Mouse (Mus musculus): ENCODE measurements around the gene Trabd2b. TPM values are rescaled to one million over a fixed set of nuclear protein-coding genes. Genes with fewer than 3 reads are reported as not detected.

Trabd2b gene
- polyA plus RNA-seq, 1 experiment from 2014 or later = 1.00 TPM

- WGBS = 29% methylated on average over 5 of the region's 5 CpGs
- H3K9me3 ChIP-seq = no peaks in the 10 kb centered on the region
- no peaks in the 10 kb centered on the region for H3K36me3 ChIP-seq (replicated peaks)
- H3K4me3 ChIP-seq (replicated peaks) = no peak overlapping the region
- peak; percentile 50; the same call in 1 of the 2 replicates for ATAC-seq (ENCODE audit: low FRiP score)
- 0 out of 2 replicates have a peak overlapping the region, but pooled peaks have one; percentile 8 for H3K27ac ChIP-seq
- no peaks in the 10 kb centered on the region for H3K27me3 ChIP-seq
- H3K4me2 ChIP-seq = no peak overlapping the region
- peaks cover 21% of the 10 kb centered on the region for H3K4me1 ChIP-seq
- no peak overlapping the region for H3K9ac ChIP-seq
Measured at GRCm38 (mm10) chr4:114481518-114481917, 75.0 kb downstream of the Trabd2b start.

GRCm38 (mm10) chr4:114484173-114484572, 77.6 kb downstream of the Trabd2b start:
- H3K4me3 ChIP-seq (replicated peaks) = no peak overlapping the region
- no peaks in the 10 kb centered on the region for H3K36me3 ChIP-seq (replicated peaks)
- no peak overlapping the region for H3K9ac ChIP-seq
- H3K27ac ChIP-seq = no peak overlapping the region
- no peaks in the 10 kb centered on the region for H3K9me3 ChIP-seq
- no peak overlapping the region for H3K4me2 ChIP-seq
- WGBS = 75% methylated on average over 2 of the region's 2 CpGs
- no peak for ATAC-seq (ENCODE audit: low FRiP score)
- peaks cover 13% of the 10 kb centered on the region for H3K4me1 ChIP-seq
- H3K27me3 ChIP-seq = no peaks in the 10 kb centered on the region

DNA sequence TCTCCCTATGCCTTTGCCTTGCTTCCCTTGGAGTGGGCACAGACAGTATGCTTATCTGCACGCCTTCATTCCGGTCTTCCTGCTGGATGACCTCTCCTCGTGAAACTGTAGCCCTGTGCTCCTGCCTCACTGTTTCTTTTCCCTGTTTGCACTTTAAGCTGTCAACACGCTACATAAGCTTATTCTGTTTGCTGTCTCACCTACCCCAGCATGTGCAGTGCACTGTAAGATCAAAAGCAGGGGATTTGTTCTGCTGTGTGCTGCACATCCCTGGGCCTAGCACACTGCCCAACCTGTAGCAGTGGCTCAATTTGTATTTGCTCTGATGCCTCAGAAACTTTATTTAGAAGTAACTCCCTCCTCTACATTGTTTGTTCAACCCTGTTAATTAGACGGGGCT, 79.5 kb downstream of the Trabd2b start:
- Histone ChIP-seq H3K9ac (no peak overlapping the region), H3K4me2 (no peak overlapping the region), H3K4me3 (replicated peaks) (no peak overlapping the region), H3K27me3 (no peaks in the 10 kb centered on the region), H3K36me3 (replicated peaks) (no peaks in the 10 kb centered on the region), H3K9me3 (no peaks in the 10 kb centered on the region), H3K27ac (no peak overlapping the region), H3K4me1 (peaks cover 13% of the 10 kb centered on the region)
- ATAC-seq (ENCODE audit: low FRiP score) = no peak
- WGBS = 75% methylated on average over 5 of the region's 5 CpGs

DNA sequence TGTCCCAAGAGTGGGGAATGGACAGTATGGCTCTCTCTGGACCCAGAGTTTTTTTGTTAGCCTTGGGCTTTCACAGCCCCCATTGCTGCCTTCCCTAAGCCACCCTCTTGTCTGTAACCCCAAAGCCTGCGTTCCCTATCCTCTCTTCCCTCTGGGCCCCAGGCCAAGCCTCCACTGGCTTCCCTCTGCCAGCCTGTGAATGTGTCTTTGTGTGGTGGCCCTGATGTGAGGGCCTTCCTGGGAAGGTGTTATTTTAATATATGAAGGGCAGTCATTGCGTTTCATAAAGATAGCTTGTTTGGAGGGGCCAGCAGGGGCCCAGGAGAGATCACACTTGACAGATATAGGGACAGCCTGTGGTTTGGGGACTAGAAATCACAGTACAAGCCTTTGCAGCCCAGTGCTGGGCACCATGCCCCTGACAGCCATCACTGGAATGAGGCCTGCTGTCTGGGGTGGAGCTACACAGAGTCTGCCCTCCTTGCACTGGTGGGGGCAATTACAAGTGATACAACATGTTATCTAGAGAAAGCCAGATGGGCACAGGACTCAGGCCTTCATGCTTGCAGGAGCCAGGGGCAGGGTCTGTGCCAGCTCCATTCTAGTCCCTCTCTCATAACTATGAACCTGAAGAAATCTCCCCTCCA, 80.5 kb downstream of the Trabd2b start:
- no peaks in the 10 kb centered on the region for H3K9me3 ChIP-seq
- H3K27me3 ChIP-seq = no peaks in the 10 kb centered on the region
- no peaks in the 10 kb centered on the region for H3K36me3 ChIP-seq (replicated peaks)
- no peak overlapping the region for H3K9ac ChIP-seq
- H3K27ac ChIP-seq = no peak overlapping the region
- no peak overlapping the region for H3K4me2 ChIP-seq
- peaks cover 5% of the 10 kb centered on the region; the same call in 1 of the 2 replicates for H3K4me1 ChIP-seq
- no peak overlapping the region for H3K4me3 ChIP-seq (replicated peaks)
- 73% methylated on average over 2 of the region's 2 CpGs for WGBS
- ATAC-seq (ENCODE audit: low FRiP score) = no peak

DNA sequence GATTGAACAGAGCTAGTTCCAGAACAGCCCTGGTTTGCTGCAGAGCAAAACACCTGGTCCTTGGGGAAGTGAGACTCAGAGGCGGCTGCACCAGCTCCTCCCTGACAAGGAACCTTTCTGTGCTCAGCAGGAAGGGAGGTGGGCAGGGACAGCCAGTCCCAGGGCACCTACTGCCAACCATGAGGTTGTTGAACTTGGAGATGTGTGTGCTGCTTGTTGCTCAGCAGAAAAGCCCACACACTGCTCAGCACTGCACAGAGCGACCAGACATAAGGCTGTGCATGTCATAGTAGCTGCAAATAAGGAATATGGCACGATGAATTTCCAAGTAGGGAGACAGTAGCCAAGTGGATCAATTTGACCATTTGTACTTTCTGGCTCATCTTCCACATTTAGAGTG, 81.2 kb downstream of the Trabd2b start:
- no peak overlapping the region for H3K4me2 ChIP-seq
- ATAC-seq (ENCODE audit: low FRiP score) = no peak
- H3K9ac ChIP-seq = no peak overlapping the region
- no peak overlapping the region for H3K4me3 ChIP-seq (replicated peaks)
- no peak overlapping the region for H3K27ac ChIP-seq
- H3K27me3 ChIP-seq = no peaks in the 10 kb centered on the region
- H3K36me3 ChIP-seq (replicated peaks) = no peaks in the 10 kb centered on the region
- WGBS = 84% methylated on average over 3 of the region's 3 CpGs
- peaks cover 5% of the 10 kb centered on the region; the same call in 1 of the 2 replicates for H3K4me1 ChIP-seq
- no peaks in the 10 kb centered on the region for H3K9me3 ChIP-seq

DNA sequence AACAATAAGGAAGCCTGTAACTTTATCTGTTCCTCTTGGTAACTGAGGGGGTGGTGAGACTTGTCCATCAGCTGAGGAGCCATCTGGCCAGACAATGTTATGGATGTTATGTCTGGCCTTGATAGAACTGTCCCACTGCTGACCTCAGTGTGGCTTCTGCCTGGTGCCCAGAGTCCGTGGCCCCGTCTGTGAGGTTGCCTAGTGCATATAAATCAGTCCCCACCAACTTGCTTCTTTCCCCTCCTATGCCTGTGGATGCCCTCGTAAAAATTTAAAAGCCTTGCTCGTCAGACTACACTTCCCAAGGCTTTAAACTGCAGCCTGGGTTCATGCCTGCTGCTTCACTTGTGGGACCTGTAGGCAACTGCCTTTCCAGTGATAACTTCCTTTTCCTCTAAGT, 85.6 kb downstream of the Trabd2b start:
- H3K9ac ChIP-seq = no peak overlapping the region
- H3K4me2 ChIP-seq = no peak overlapping the region
- ATAC-seq (ENCODE audit: low FRiP score) = no peak
- H3K4me1 ChIP-seq = peaks cover 10% of the 10 kb centered on the region
- no peaks in the 10 kb centered on the region for H3K9me3 ChIP-seq
- H3K27ac ChIP-seq = no peak overlapping the region
- no peak overlapping the region for H3K4me3 ChIP-seq (replicated peaks)
- H3K36me3 ChIP-seq (replicated peaks) = no peaks in the 10 kb centered on the region
- H3K27me3 ChIP-seq = no peaks in the 10 kb centered on the region
- 76% methylated on average over 4 of the region's 4 CpGs for WGBS

DNA sequence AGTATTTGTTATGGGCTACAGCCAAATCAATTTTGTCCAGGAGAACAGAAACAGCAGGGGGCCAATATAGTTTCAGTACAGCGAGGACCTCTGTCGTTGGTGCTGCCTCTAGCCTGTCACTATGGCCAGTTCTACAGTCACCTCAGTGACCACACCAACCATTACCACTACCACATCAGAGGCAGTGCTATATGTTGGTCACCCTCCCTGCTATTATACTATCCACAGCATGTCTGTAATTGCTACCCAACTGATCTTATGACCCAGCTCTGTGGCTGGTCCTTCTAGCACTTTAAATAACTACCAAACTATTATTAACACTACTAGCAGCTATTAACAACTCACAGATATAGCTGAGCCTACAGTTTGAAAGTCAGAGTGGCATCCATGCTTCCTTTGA, 87.5 kb downstream of the Trabd2b start:
- Histone ChIP-seq H3K4me1 (peaks cover 9% of the 10 kb centered on the region; the same call in 1 of the 2 replicates), H3K4me2 (no peak overlapping the region), H3K9ac (no peak overlapping the region), H3K36me3 (replicated peaks) (no peaks in the 10 kb centered on the region), H3K27ac (no peak overlapping the region), H3K4me3 (replicated peaks) (no peak overlapping the region), H3K9me3 (no peaks in the 10 kb centered on the region), H3K27me3 (no peaks in the 10 kb centered on the region)
- no peak for ATAC-seq (ENCODE audit: low FRiP score)
- WGBS = 77% methylated on average over 2 of the region's 2 CpGs

GRCm38 (mm10) chr4:114495688-114496426, 89.3 kb downstream of the Trabd2b start:
- Histone ChIP-seq H3K36me3 (replicated peaks) (no peaks in the 10 kb centered on the region), H3K4me2 (no peak overlapping the region), H3K4me1 (peaks cover 9% of the 10 kb centered on the region; the same call in 1 of the 2 replicates), H3K4me3 (replicated peaks) (no peak overlapping the region), H3K27ac (no peak overlapping the region), H3K9ac (no peak overlapping the region), H3K27me3 (no peaks in the 10 kb centered on the region), H3K9me3 (no peaks in the 10 kb centered on the region)
- WGBS = 76% methylated on average over 4 of the region's 4 CpGs
- ATAC-seq (ENCODE audit: low FRiP score) = no peak; the same call in 1 of the 2 replicates

GRCm38 (mm10) chr4:114499650-114500049, 93.1 kb downstream of the Trabd2b start:
- H3K9me3 ChIP-seq = no peaks in the 10 kb centered on the region
- 91% methylated on average over 1 of the region's 1 CpGs for WGBS
- H3K27ac ChIP-seq = no peak overlapping the region

GRCm38 (mm10) chr4:114500317-114500716, 93.8 kb downstream of the Trabd2b start:
- Histone ChIP-seq H3K36me3 (replicated peaks) (no peaks in the 10 kb centered on the region), H3K27me3 (no peaks in the 10 kb centered on the region), H3K27ac (no peak overlapping the region), H3K9ac (no peak overlapping the region), H3K9me3 (no peaks in the 10 kb centered on the region), H3K4me3 (replicated peaks) (no peak overlapping the region), H3K4me1 (peaks cover 14% of the 10 kb centered on the region), H3K4me2 (no peak overlapping the region)
- no peak for ATAC-seq (ENCODE audit: low FRiP score)
- 77% methylated on average over 7 of the region's 7 CpGs for WGBS

More at GRCm38 (mm10) chr4:114499650-114500049, 93.1 kb downstream of the Trabd2b start:
- no peak overlapping the region for H3K4me2 ChIP-seq
- H3K4me1 ChIP-seq = peaks cover 12% of the 10 kb centered on the region
- no peak overlapping the region for H3K4me3 ChIP-seq (replicated peaks)
- H3K36me3 ChIP-seq (replicated peaks) = no peaks in the 10 kb centered on the region
- no peak for ATAC-seq (ENCODE audit: low FRiP score)
- no peaks in the 10 kb centered on the region for H3K27me3 ChIP-seq
- no peak overlapping the region for H3K9ac ChIP-seq

GRCm38 (mm10) chr4:114501048-114501447, 94.5 kb downstream of the Trabd2b start:
- Histone ChIP-seq H3K9ac (no peak overlapping the region), H3K9me3 (no peaks in the 10 kb centered on the region), H3K4me1 (peaks cover 9% of the 10 kb centered on the region), H3K36me3 (replicated peaks) (no peaks in the 10 kb centered on the region), H3K4me2 (no peak overlapping the region), H3K27ac (no peak overlapping the region), H3K4me3 (replicated peaks) (no peak overlapping the region), H3K27me3 (no peaks in the 10 kb centered on the region)
- ATAC-seq (ENCODE audit: low FRiP score) = no peak
- WGBS = 93% methylated on average over 1 of the region's 1 CpGs

DNA sequence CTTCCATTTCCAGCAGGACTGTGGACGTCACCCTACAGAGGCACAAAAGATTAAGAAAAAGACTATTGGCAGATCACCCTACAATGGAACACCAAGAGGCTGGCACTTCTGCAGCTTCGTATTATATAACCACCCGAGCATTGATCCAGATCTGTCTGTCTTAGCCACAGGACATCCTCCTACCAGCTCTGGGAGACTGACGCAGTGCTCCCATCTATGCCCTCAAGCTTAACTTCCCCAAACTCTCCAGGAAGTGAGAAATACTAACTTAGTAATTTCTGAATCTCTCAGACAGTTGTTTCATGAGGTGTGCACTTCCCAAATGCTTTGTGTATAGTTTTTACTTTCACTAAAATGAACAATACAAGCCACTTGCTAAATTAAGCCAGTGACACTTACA, 95.1 kb downstream of the Trabd2b start:
- Histone ChIP-seq H3K36me3 (replicated peaks) (no peaks in the 10 kb centered on the region), H3K4me3 (replicated peaks) (no peak overlapping the region), H3K4me2 (no peak overlapping the region), H3K4me1 (peaks cover 5% of the 10 kb centered on the region; the same call in 1 of the 2 replicates), H3K27ac (no peak overlapping the region), H3K27me3 (no peaks in the 10 kb centered on the region), H3K9me3 (no peaks in the 10 kb centered on the region), H3K9ac (no peak overlapping the region)
- 85% methylated on average over 4 of the region's 4 CpGs for WGBS
- no peak for ATAC-seq (ENCODE audit: low FRiP score)

Data from forebrain, embryonic 12.5 days (tissue).